Mouse (Mus musculus) ES-Bruce4 (cell line): ENCODE results near the gene Pcnx.

Source experiments
- CTCF ChIP-seq: IDR thresholded peaks from one replicate; pipeline ENCODE4 v1.8.1; 2011; ENCODE audit warnings: low read depth, low read length
- EP300 ChIP-seq: IDR thresholded peaks from 2 replicates; pipeline ENCODE4 v1.6.1; 2011; ENCODE audit warnings: low read depth, low read length; ENCODE audit not compliant: insufficient read depth
- POLR2A ChIP-seq: IDR thresholded peaks from one replicate; pipeline ENCODE4 v1.8.1; 2011; ENCODE audit warnings: low read length; ENCODE audit not compliant: insufficient read depth

DNA sequence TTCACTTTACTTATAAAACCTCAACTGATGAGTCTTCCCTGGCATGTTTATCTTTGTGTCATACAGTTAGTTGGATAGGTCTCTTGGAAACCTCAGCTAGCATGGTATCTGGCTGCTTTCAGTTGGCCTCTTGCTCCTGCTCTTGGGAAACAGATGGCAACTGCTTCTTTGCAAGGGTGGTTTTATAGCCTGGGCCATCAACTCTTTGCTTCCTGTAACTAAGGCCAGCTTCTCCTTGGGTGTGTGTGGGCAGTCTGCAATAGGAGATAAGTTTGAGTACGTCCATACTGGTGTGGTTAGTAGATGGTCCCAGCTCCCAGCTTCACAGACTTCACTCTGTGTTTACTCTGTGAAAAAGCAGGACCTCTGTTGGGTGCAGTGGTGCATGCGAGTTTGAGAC, 46.0 kb downstream of the Pcnx start:
- TF ChIP-seq POLR2A = no peak
- TF ChIP-seq EP300 = no peak
- no peak for TF ChIP-seq CTCF
